Mouse (Mus musculus) small intestine, adult 10 weeks (tissue): Measurements from ENCODE around the gene Foxi3. TPM values are rescaled to one million over a fixed set of nuclear protein-coding genes. Genes with fewer than 3 reads are reported as not detected.

Experiments
- polyA plus RNA-seq: library from polyadenylated mRNA; stranded (reverse); fragments of 350-450 nt; fragmentation: Illumina TruSeq; extraction: RNeasy Lipid Tissue Mini Kit (QIAGEN cat#74804); gene quantifications from one replicate; pipeline ENCODE4 v1.2.3, GENCODE M21; 2014; ENCODE audit warnings: low replicate concordance

The Foxi3 gene
- not detected for polyA plus RNA-seq

DNA sequence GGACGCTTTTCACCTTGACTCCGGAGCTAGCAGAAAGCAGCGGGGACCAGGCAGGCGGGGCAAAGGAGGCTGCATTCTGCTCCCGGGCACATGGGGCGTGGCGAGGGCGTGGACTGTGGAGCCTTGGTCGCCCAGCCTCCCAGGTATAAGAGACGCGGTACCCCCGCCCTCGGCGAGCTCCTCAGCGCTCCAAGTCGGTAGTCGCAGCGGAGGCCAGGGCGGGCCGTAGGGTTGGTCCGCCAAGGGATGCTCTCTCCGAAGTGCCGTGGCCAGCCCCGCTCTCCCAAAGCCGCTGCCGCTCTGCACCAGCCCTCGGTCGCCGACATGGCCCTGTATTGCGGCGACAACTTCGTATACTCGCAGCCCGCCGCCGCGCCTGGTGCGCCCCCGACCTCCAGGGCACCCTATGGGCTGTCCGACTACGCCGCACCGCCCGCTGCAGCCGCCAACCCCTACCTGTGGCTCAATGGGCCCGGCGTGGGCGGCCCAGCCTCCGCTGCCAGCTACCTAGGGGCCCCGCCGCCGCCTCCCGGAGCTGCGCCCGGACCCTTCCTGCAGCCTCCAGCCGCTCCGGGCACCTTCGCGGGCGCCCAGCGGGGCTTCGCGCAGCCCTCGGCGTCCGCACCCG lies at the start of gene Foxi3:
Gene Foxi3 (plus strand): TSS at position 247 of the 628 bp plus-strand sequence.

DNA sequence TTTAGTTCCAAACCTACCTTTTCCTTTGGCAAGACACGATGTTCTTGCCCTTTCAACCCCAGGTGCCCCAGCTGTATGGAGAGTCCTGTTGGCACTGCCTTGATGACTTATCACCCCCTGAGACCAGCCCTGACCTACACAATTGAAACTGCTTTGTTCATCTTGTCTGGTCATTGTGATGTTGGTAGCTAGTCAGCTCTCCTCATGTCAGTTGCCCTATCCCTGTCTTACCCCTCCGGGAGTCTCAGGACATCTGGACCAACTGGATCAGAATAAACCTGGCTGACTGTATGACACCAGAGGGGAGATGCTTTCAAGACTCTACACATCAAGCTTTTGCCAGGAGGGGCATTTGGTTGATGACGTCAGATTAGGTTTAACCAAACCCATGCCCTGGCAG lies 37.5 kb upstream of the Foxi3 start, which contains the start of gene Tex37:
Gene Tex37 (minus strand): TSS at position 101 of the 400 bp plus-strand sequence.

Other genes starting within 250 kb of the Foxi3 start
- gene Rpia, start 164.3 kb upstream of the Foxi3 start, polyA plus RNA-seq, result 21.9 TPM
- 16.7 TPM for gene Eif2ak3, start 112.0 kb upstream of the Foxi3 start, polyA plus RNA-seq
- gene Tex37, start 37.6 kb upstream of the Foxi3 start, polyA plus RNA-seq, result not detected
- 2.7 TPM for gene Thnsl2, start 187.9 kb downstream of the Foxi3 start, polyA plus RNA-seq
- gene Fabp1, start 243.3 kb downstream of the Foxi3 start, polyA plus RNA-seq, result 3,956 TPM